Mouse (Mus musculus) bone marrow, adult 2 months (tissue): ENCODE measurements around the gene Mical2. TPM values are rescaled to one million over a fixed set of nuclear protein-coding genes. Genes with fewer than 3 reads are reported as not detected.

Experiments
- H3K27ac ChIP-seq: fragments of 200-500 bp; 2 replicates; pipeline ENCODE4 v1.5.1; 2012; ENCODE audit warnings: low read depth, mild to moderate bottlenecking, control low read depth, inconsistent platforms, low read length; ENCODE audit not compliant: control insufficient read depth, poor library complexity, insufficient read depth
- H3K4me1 ChIP-seq: fragments of 200-500 bp; 2 replicates; pipeline ENCODE4 v1.6.1; 2011; ENCODE audit warnings: low read length; ENCODE audit not compliant: control insufficient read depth, insufficient read depth
- H3K4me3 ChIP-seq: fragments of 200-500 bp; replicated peaks from 2 replicates; pipeline ENCODE3; 2011; ENCODE audit warnings: mild to moderate bottlenecking, low read depth, low read length, control low read depth; ENCODE audit not compliant: control insufficient read depth
- CTCF ChIP-seq: fragments of 200-500 bp; IDR thresholded peaks from 2 replicates; pipeline ENCODE4 v1.5.1; 2011; ENCODE audit warnings: low read length, control low read depth; ENCODE audit not compliant: control insufficient read depth, insufficient read depth
- POLR2A ChIP-seq: fragments of 200-500 bp; IDR thresholded peaks from 2 replicates; pipeline ENCODE4 v1.6.1; 2011; ENCODE audit warnings: low read depth, mild to moderate bottlenecking, control low read depth, low read length, borderline replicate concordance; ENCODE audit not compliant: control insufficient read depth
- WGBS: fragments of 180-500 bp; shearing (Covaris S2); methylation state at CpG from one replicate; pipeline ENCODE4 v1.1.7; 2018; 5-methylcytosine and 5-hydroxymethylcytosine counted together
- polyA plus RNA-seq: library from polyadenylated mRNA; stranded (reverse); fragments of >200 nt; gene quantifications from 2 replicates; pipeline ENCODE4 v1.2.4, GENCODE M21; 2011; ENCODE audit warnings: low replicate concordance; ENCODE audit not compliant: missing spikeins, insufficient read depth, insufficient read length

Gene Mical2
- polyA plus RNA-seq, 1 experiment = 2.3 TPM

DNA sequence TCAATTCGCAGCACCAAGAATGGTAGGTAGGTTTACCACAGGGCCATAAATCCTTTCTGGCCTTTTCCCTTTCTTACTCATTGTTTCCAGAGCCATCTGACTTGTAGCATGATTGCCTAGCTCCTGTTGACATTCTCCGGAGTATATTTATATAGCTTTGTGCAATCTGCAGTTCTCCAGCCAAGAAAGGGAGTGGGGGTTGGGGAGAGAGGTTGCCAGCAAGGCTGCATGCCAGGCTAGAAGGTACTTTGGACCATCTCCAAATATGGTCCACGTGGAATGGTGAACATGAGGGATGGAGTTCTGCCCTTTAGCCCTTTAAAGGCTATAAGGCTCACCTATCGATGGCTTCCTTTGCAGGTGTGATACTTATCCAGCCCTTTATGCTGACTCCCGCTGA is 45.2 kb downstream of the Mical2 start:
- Histone ChIP-seq H3K4me3 (no peak overlapping the region), H3K4me1 (no peaks in the 10 kb centered on the region), H3K27ac (no peak overlapping the region)
- no peak for TF ChIP-seq CTCF
- TF ChIP-seq POLR2A = no peak
- 78% methylated on average over 5 of the region's 5 CpGs for WGBS

- TF ChIP-seq POLR2A (no peak), CTCF (no peak)
- no peak overlapping the region for H3K4me3 ChIP-seq
- no peak overlapping the region for H3K27ac ChIP-seq
- H3K4me1 ChIP-seq = no peaks in the 10 kb centered on the region
- WGBS = 79% methylated on average over 3 of the region's 3 CpGs
Measured at GRCm38 (mm10) chr7:112271627-112272026, 46.0 kb downstream of the Mical2 start.

GRCm38 (mm10) chr7:112272692-112273091 is 47.0 kb downstream of the Mical2 start:
- WGBS = 82% methylated on average over 5 of the region's 5 CpGs
- Histone ChIP-seq H3K27ac (no peak overlapping the region), H3K4me3 (no peak overlapping the region), H3K4me1 (no peaks in the 10 kb centered on the region)
- TF ChIP-seq POLR2A (no peak), CTCF (no peak)

DNA sequence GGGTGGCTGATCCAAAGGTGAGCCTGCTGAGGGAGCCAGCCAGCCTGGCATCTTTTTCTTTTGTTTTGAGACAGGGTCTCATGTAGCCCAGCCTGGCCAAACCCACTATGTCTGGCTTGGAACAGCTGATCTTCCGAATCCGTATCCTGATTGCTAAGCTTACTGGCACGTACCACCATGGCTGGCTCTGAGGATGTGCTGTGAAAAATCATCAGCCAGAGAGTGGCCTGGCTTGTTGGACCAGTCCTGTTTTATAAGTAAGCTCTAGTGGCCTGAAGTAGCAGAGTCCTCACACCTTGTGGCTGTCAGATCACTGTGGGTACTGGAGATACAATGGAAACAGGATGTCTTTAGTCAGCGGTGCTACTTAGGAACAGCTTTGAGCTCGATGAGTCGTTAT is 47.8 kb downstream of the Mical2 start:
- TF ChIP-seq POLR2A (no peak), CTCF (no peak)
- Histone ChIP-seq H3K27ac (no peak overlapping the region), H3K4me3 (no peak overlapping the region), H3K4me1 (no peaks in the 10 kb centered on the region)
- 87% methylated on average over 6 of the region's 6 CpGs for WGBS

DNA sequence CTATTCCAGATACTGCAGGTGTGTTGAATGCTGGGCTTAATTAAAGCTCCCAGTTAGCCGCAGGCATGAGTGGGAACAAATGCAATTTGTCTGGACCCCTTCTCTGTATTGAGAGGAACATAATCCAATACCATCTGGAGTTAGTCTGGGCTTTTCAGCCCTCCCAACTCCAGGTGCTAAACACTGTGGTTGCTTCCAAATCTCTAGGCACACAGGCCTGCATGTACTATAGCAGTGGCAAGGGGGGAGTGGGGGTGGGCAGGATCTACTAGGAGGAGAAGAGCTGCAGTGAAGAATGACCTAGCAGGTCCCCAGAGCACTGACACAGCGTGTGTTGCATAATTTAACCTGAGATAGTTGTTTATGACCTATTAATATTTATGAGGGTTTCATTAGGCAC is 49.0 kb downstream of the Mical2 start:
- Histone ChIP-seq H3K4me1 (no peaks in the 10 kb centered on the region), H3K27ac (no peak overlapping the region), H3K4me3 (no peak overlapping the region)
- 73% methylated on average over 2 of the region's 2 CpGs for WGBS
- TF ChIP-seq CTCF = no peak
- no peak for TF ChIP-seq POLR2A

DNA sequence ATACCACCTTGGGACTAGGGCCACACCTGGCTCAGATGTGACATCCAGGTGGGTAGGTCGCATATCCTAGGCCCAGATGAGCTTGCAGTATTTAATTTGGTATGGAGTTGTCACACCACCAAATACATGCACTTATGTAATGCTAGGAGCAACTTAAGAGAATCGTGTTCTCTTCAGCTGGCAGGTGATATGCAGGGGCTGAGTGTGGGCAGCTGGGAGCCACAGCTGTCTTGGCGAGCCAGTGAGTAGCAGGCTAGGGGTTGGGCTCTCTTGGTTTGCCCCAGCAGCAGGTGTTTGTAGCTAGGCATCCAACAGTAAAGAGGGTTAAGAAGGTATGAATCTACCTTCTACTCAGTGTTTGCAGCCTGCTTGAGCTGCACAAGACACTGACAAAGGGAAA is 49.4 kb downstream of the Mical2 start:
- Histone ChIP-seq H3K27ac (no peak overlapping the region), H3K4me1 (no peaks in the 10 kb centered on the region), H3K4me3 (no peak overlapping the region)
- TF ChIP-seq POLR2A = no peak
- TF ChIP-seq CTCF = no peak
- 53% methylated on average over 3 of the region's 3 CpGs for WGBS

DNA sequence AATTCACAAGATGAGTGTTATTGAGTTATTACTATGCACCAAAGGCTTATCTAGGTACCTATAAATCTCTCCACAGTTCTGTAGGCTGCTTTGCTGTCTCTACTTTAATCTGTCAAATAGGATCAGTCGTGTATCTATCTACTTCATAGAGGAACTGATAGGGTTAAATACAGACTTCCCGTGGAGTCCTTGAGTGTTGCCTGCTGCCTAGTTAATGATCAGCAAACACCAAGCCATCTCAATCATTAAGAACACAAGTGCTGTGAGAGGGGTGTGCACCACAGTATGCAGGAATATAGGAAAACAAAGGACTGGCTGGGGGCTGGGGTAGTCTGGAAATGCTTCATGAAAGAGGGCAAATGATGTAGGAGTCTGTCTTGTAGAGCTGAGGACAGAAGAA is 50.2 kb downstream of the Mical2 start:
- 57% methylated on average over 2 of the region's 2 CpGs for WGBS

GRCm38 (mm10) chr7:112276823-112277222 is 51.2 kb downstream of the Mical2 start:
- Histone ChIP-seq H3K27ac (no peak overlapping the region), H3K4me1 (no peaks in the 10 kb centered on the region), H3K4me3 (no peak overlapping the region)
- TF ChIP-seq POLR2A (no peak), CTCF (no peak)
- WGBS = 82% methylated on average over 4 of the region's 4 CpGs

More for the DNA sequence above, 50.2 kb downstream of the Mical2 start:
- no peaks in the 10 kb centered on the region for H3K4me1 ChIP-seq
- H3K27ac ChIP-seq = no peak overlapping the region
- TF ChIP-seq CTCF = no peak
- TF ChIP-seq POLR2A = no peak
- H3K4me3 ChIP-seq = no peak overlapping the region

DNA sequence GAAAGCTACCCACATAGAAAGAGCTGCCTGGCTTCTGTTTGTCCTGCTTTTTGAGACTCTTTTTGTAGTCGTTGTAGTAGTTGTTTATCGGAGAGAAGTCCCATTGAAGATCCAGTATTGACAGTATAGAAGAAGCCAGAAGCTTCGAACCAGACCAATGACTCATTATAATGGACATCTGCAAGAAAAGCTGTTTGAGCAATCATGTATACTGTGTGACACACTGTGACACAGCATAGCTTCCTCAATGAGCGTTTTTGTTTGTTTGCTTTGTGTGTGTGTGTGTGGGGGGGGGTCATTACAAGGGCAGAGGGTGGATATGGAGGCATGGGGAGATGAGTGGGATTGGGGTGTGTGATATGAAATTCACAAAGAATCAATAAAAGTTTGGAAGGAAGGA is 53.0 kb downstream of the Mical2 start:
- TF ChIP-seq POLR2A = no peak
- TF ChIP-seq CTCF = no peak
- 65% methylated on average over 4 of the region's 4 CpGs for WGBS
- H3K4me3 ChIP-seq = no peak overlapping the region
- no peak overlapping the region for H3K27ac ChIP-seq
- H3K4me1 ChIP-seq = no peaks in the 10 kb centered on the region
